Mouse (Mus musculus): ENCODE measurements around the gene Apol7e.
"Not testable (repeated sequence)": the region's sequence is repeated elsewhere in the genome, so short reads cannot be mapped to it uniquely, and the experiment has no call there.

GRCm38 (mm10) chr15:77733903-77734302 lies 35.2 kb downstream of the Apol7e start:
- TF ChIP-seq CTCF (IDR thresholded peaks at IDR 0.05; ENCODE audit: borderline replicate concordance, insufficient read depth, low read length); POLR2A (IDR thresholded peaks at IDR 0.05; ENCODE audit: low read depth, low read length): not testable (repeated sequence)
